Mouse (Mus musculus): ENCODE measurements around the gene Inhbc. TPM values are rescaled to one million over a fixed set of nuclear protein-coding genes. Genes with fewer than 3 reads are reported as not detected.
A peak's percentile ranks its signal among the peaks of the same experiment; 100 is the strongest.

Gene Inhbc
- polyA plus RNA-seq, 1 experiment from 2014 or later, result not detected

DNA sequence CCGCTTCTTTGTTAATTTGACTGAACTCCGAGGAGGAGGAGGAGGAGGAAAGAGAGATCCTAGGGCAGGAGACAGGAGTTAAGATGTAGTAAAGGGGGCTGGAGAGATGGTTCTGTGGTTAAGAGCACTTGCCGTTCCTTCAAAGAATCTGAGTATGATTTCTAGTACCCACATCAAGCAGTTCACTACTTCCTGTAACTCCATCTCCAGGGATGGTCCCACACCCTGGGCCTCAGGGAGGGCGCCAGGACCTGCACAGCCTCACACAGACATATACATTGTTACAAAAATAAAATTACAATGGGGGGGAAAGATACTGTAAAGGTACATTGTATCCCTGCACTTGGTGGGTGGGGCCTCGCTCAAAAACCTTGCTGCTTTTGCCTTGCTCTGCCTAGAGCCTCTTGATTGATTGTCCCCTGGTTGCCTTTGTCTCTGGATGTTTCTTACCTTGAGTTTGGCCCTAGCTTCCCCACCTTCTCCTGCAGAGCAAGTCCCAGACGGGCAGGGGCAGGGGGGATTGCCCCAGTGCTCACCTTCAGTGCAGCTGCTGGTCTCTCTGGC lies 32.6 kb downstream of the Inhbc start:
- H3K27me3 ChIP-seq, result no peaks in the 10 kb centered on the region; the same call in 1 of the 2 replicates
- 74% methylated on average over 6 of the region's 6 CpGs for WGBS
- peaks cover 31% of the 10 kb centered on the region for H3K4me1 ChIP-seq
- H3K36me3 ChIP-seq, result peaks cover 41% of the 10 kb centered on the region
- ATAC-seq (ENCODE audit: insufficient number of reproducible peaks, low FRiP score, low TSS enrichment, low read depth), result no peak
- H3K4me2 ChIP-seq (replicated peaks), result no peak overlapping the region
- H3K9ac ChIP-seq, result no peak overlapping the region
- no peak overlapping the region for H3K4me3 ChIP-seq (replicated peaks)
- no peaks in the 10 kb centered on the region for H3K9me3 ChIP-seq (replicated peaks)
- no peak overlapping the region; the same call in 1 of the 2 replicates for H3K27ac ChIP-seq (replicated peaks)

GRCm38 (mm10) chr10:127336952-127337351 lies 33.3 kb downstream of the Inhbc start:
- Histone ChIP-seq H3K4me2 (replicated peaks) (no peak overlapping the region), H3K27me3 (no peaks in the 10 kb centered on the region; the same call in 1 of the 2 replicates), H3K36me3 (peaks cover 48% of the 10 kb centered on the region), H3K9me3 (replicated peaks) (no peaks in the 10 kb centered on the region), H3K9ac (no peak overlapping the region), H3K27ac (replicated peaks) (no peak overlapping the region), H3K4me3 (replicated peaks) (no peak overlapping the region), H3K4me1 (peaks cover 28% of the 10 kb centered on the region)
- WGBS, result 56% methylated on average over 5 of the region's 5 CpGs
- no peak for ATAC-seq (ENCODE audit: insufficient number of reproducible peaks, low FRiP score, low TSS enrichment, low read depth)

DNA sequence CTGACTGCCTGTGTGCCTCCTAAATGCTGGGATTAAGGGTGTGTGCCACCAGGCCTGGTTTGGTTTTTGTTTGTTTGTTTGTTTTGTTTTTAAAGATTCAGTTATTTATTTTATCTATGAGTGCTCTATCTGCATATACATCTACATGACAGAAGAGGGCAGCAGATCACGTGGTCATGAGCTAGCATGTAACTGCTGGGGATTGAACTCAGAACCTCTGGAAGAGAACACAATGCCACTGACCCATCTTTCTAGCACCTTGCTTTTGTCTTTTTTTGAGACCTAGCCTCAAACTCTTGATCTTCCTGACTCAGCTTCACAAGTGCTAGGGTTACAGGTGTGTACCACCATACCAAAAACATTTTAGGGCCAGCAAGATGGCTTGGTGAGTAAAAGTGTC lies 35.0 kb downstream of the Inhbc start:
- WGBS, result 67% methylated on average over 1 of the region's 1 CpGs
- H3K4me1 ChIP-seq, result peaks cover 17% of the 10 kb centered on the region
- peaks cover under 1% of the 10 kb centered on the region; the same call in 1 of the 2 replicates for H3K27me3 ChIP-seq
- no peak overlapping the region for H3K4me3 ChIP-seq (replicated peaks)
- peaks cover 64% of the 10 kb centered on the region for H3K36me3 ChIP-seq
- ATAC-seq (ENCODE audit: insufficient number of reproducible peaks, low FRiP score, low TSS enrichment, low read depth), result no peak
- no peak overlapping the region for H3K4me2 ChIP-seq (replicated peaks)
- H3K9ac ChIP-seq, result no peak overlapping the region
- H3K9me3 ChIP-seq (replicated peaks), result no peaks in the 10 kb centered on the region
- H3K27ac ChIP-seq (replicated peaks), result no peak overlapping the region

- H3K9ac ChIP-seq, result no peak overlapping the region
- H3K4me1 ChIP-seq, result 0 out of 2 replicates have a peak, but pooled peaks cover 2% of the 10 kb centered on the region
- H3K4me2 ChIP-seq (replicated peaks), result no peak overlapping the region
- WGBS, result 59% methylated on average over 5 of the region's 5 CpGs
- no peaks in the 10 kb centered on the region for H3K9me3 ChIP-seq (replicated peaks)
- no peak for ATAC-seq (ENCODE audit: insufficient number of reproducible peaks, low FRiP score, low TSS enrichment, low read depth)
- H3K27me3 ChIP-seq, result peaks cover 18% of the 10 kb centered on the region
- H3K4me3 ChIP-seq (replicated peaks), result no peak overlapping the region
- peaks cover 67% of the 10 kb centered on the region for H3K36me3 ChIP-seq
- no peak overlapping the region for H3K27ac ChIP-seq (replicated peaks)
Measured at GRCm38 (mm10) chr10:127333152-127333551, 37.1 kb downstream of the Inhbc start.

GRCm38 (mm10) chr10:127332211-127332874 lies 37.9 kb downstream of the Inhbc start:
- Histone ChIP-seq H3K27ac (replicated peaks) (no peak overlapping the region), H3K4me2 (replicated peaks) (no peak overlapping the region), H3K4me1 (no peaks in the 10 kb centered on the region), H3K9me3 (replicated peaks) (no peaks in the 10 kb centered on the region), H3K9ac (no peak overlapping the region), H3K4me3 (replicated peaks) (no peak overlapping the region), H3K27me3 (peaks cover 26% of the 10 kb centered on the region), H3K36me3 (peaks cover 67% of the 10 kb centered on the region)
- 40% methylated on average over 31 of the region's 31 CpGs for WGBS
- no peak for ATAC-seq (ENCODE audit: insufficient number of reproducible peaks, low FRiP score, low TSS enrichment, low read depth)

GRCm38 (mm10) chr10:127330212-127330611 lies 40.0 kb downstream of the Inhbc start:
- H3K36me3 ChIP-seq, result peaks cover 48% of the 10 kb centered on the region
- WGBS, result 73% methylated on average over 7 of the region's 7 CpGs
- no peak overlapping the region for H3K4me3 ChIP-seq (replicated peaks)
- H3K4me2 ChIP-seq (replicated peaks), result no peak overlapping the region
- no peak for ATAC-seq (ENCODE audit: insufficient number of reproducible peaks, low FRiP score, low TSS enrichment, low read depth)
- no peaks in the 10 kb centered on the region for H3K9me3 ChIP-seq (replicated peaks)
- H3K4me1 ChIP-seq, result peaks cover 15% of the 10 kb centered on the region
- peaks cover 44% of the 10 kb centered on the region for H3K27me3 ChIP-seq
- H3K27ac ChIP-seq (replicated peaks), result no peak overlapping the region
- no peak overlapping the region for H3K9ac ChIP-seq

DNA sequence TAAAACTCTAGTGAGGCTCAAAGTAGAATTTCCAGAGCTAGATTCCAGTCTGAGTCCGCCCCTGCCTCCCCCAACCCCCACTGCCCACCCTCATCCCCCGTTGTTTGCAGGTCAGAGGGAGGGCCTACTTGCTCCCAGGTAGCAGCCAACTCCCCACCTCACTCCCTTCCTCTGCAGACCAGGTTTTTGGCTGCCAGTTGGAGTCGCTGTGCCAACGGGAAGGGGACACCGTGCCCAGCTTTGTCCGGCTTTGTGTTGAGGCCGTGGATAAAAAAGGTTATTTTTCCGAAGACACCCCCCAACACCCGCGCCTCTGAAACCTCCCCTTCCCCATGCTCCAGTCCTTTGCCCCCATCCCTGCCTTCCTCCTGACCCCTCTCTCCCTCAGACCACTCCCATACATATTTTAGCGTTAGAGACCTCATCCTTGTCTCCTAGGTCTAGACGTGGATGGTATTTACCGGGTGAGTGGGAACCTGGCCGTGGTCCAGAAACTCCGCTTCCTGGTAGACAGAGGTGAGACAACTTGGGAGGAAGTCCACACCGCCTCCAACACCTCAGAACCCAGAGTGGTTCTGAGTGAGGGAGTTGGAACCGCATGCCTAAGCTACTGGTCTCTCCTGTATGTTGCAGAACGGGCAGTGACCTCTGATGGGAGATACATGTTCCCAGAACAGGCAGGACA lies 42.6 kb downstream of the Inhbc start:
- Histone ChIP-seq H3K9ac (no peak overlapping the region), H3K36me3 (peaks cover 26% of the 10 kb centered on the region), H3K27ac (replicated peaks) (no peak overlapping the region), H3K4me3 (replicated peaks) (no peak overlapping the region), H3K27me3 (peaks cover 50% of the 10 kb centered on the region), H3K4me1 (peaks cover 15% of the 10 kb centered on the region), H3K9me3 (replicated peaks) (no peaks in the 10 kb centered on the region), H3K4me2 (replicated peaks) (no peak overlapping the region)
- WGBS, result 48% methylated on average over 18 of the region's 18 CpGs
- no peak for ATAC-seq (ENCODE audit: insufficient number of reproducible peaks, low FRiP score, low TSS enrichment, low read depth)

DNA sequence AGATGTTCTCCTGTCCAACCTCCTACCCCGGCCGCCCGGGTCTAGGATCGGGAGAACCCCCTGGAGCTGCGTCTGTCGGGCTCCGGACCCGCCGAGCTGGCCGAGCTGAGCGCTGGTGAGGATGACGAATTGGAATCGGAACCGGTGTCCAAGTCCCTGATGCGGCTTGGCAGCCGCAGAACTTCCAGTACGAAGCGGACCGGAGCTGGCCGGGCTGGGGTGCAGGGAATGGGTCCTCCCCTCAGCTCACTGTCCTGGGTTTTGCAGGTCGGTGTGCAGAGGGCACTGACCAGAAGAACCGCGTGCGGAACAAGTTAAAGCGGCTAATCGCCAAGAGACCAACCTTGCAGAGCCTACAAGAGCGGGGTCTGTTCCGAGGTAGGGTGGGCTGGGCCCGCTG lies 43.4 kb downstream of the Inhbc start:
- peak overlapping the region; percentile 10; the same call in 1 of the 2 replicates for H3K9ac ChIP-seq
- H3K9me3 ChIP-seq (replicated peaks), result no peaks in the 10 kb centered on the region
- peak overlapping the region; percentile 43 for H3K4me3 ChIP-seq (replicated peaks)
- peaks cover 15% of the 10 kb centered on the region for H3K4me1 ChIP-seq
- peaks cover 18% of the 10 kb centered on the region for H3K36me3 ChIP-seq
- H3K4me2 ChIP-seq (replicated peaks), result peak overlapping the region; percentile 77
- no peak overlapping the region for H3K27ac ChIP-seq (replicated peaks)
- peaks cover 50% of the 10 kb centered on the region for H3K27me3 ChIP-seq
- WGBS, result 4% methylated on average over 29 of the region's 29 CpGs
- no peak for ATAC-seq (ENCODE audit: insufficient number of reproducible peaks, low FRiP score, low TSS enrichment, low read depth)

- 2% methylated on average over 53 of the region's 54 CpGs for WGBS
- H3K27me3 ChIP-seq, result peaks cover 50% of the 10 kb centered on the region
- no peak for ATAC-seq (ENCODE audit: insufficient number of reproducible peaks, low FRiP score, low TSS enrichment, low read depth)
Measured at GRCm38 (mm10) chr10:127326017-127326801, 44.0 kb downstream of the Inhbc start.

DNA sequence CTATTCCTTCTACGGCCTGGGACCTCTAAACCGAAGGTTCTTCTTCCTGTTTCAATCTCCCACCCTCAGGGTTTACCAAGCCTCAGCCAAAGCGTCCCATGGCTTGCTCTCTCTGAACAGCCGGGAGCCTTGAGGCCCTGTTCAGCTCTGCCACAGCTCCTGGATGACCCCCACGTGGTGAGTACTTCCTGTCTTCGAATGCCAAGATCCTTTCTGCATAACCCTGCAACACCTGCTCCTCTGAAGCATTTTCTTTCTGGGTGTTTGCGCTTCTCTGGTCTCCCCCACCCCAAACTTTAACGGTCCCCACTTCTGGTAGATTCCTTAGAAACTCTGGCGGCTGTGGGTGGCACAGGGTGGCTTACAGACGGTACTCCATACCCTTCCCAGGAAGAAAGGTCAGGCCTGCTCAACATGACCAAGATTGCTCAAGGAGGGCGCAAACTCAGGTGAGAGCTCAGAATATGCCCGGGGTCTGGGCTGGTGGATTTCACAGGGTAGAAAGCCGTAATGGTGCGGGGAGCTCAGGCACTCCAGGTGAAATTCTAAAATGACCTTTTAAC lies 44.7 kb downstream of the Inhbc start:
- H3K4me3 ChIP-seq (replicated peaks), result peak overlapping the region; percentile 43
- H3K27ac ChIP-seq (replicated peaks), result no peak overlapping the region
- peaks cover 15% of the 10 kb centered on the region for H3K4me1 ChIP-seq
- H3K27me3 ChIP-seq, result peaks cover 55% of the 10 kb centered on the region
- 36% methylated on average over 14 of the region's 14 CpGs for WGBS
- peak overlapping the region; percentile 77 for H3K4me2 ChIP-seq (replicated peaks)
- peaks cover 5% of the 10 kb centered on the region; the same call in 1 of the 2 replicates for H3K36me3 ChIP-seq
- H3K9me3 ChIP-seq (replicated peaks), result no peaks in the 10 kb centered on the region
- ATAC-seq (ENCODE audit: insufficient number of reproducible peaks, low FRiP score, low TSS enrichment, low read depth), result no peak
- no peak overlapping the region for H3K9ac ChIP-seq

More at GRCm38 (mm10) chr10:127326017-127326801, 44.0 kb downstream of the Inhbc start:
- Histone ChIP-seq H3K36me3 (peaks cover 12% of the 10 kb centered on the region), H3K9ac (peak overlapping the region; percentile 10; the same call in 1 of the 2 replicates), H3K4me3 (replicated peaks) (peak overlapping the region; percentile 43), H3K4me1 (peaks cover 15% of the 10 kb centered on the region), H3K9me3 (replicated peaks) (no peaks in the 10 kb centered on the region), H3K4me2 (replicated peaks) (peak overlapping the region; percentile 77), H3K27ac (replicated peaks) (no peak overlapping the region)
